Mouse (Mus musculus) embryonic facial prominence, embryonic 12.5 days (tissue): ENCODE measurements around the gene Kcna10. TPM values are rescaled to one million over a fixed set of nuclear protein-coding genes. Genes with fewer than 3 reads are reported as not detected.

Source experiments
- ATAC-seq: fragments of 200-750 bp; cut with Nextera tagmentation; 2 replicates; pipeline ENCODE4 v1.8.0; 2017; ENCODE audit not compliant: insufficient number of reproducible peaks, insufficient read depth, low FRiP score, low TSS enrichment
- H3K27ac ChIP-seq: fragments of 300-500 bp; sonication (generic); 2 replicates; pipeline ENCODE4 v1.5.1; 2016; ENCODE audit warnings: mild to moderate bottlenecking
- H3K27me3 ChIP-seq: fragments of 300-500 bp; sonication (generic); 2 replicates; pipeline ENCODE4 v1.6.1; 2016; ENCODE audit warnings: mild to moderate bottlenecking, moderate library complexity
- H3K36me3 ChIP-seq: fragments of 300-500 bp; sonication (generic); 2 replicates; pipeline ENCODE4 v1.6.1; 2016; ENCODE audit warnings: mild to moderate bottlenecking
- H3K4me1 ChIP-seq: fragments of 300-500 bp; sonication (generic); 2 replicates; pipeline ENCODE4 v1.6.1; 2016
- H3K4me2 ChIP-seq: fragments of 300-500 bp; sonication (generic); replicated peaks from 2 replicates; pipeline ENCODE4 v1.6.1; 2016; ENCODE audit warnings: mild to moderate bottlenecking, moderate library complexity
- H3K4me3 ChIP-seq: fragments of 300-500 bp; sonication (generic); 2 replicates; pipeline ENCODE4 v1.5.1; 2016; ENCODE audit warnings: mild to moderate bottlenecking
- H3K9ac ChIP-seq: fragments of 300-500 bp; sonication (generic); 2 replicates; pipeline ENCODE4 v1.6.1; 2016; ENCODE audit warnings: mild to moderate bottlenecking, moderate library complexity
- H3K9me3 ChIP-seq: fragments of 300-500 bp; sonication (generic); 2 replicates; pipeline ENCODE4 v1.6.1; 2016; ENCODE audit warnings: mild to moderate bottlenecking, moderate library complexity
- WGBS: fragments of 180-500 bp; shearing (Covaris S2); methylation state at CpG from one replicate; pipeline ENCODE4 v1.1.7; 2016; 5-methylcytosine and 5-hydroxymethylcytosine counted together
- polyA plus RNA-seq: library from polyadenylated mRNA; unstranded; fragments of >200 nt; fragmentation: Nextera tagmentation; extraction: Ambion mirVana; gene quantifications from 2 replicates; pipeline ENCODE4 v1.2.1, GENCODE M21; 2016

The Kcna10 gene
- polyA plus RNA-seq, 1 experiment from 2014 or later, result not detected

DNA sequence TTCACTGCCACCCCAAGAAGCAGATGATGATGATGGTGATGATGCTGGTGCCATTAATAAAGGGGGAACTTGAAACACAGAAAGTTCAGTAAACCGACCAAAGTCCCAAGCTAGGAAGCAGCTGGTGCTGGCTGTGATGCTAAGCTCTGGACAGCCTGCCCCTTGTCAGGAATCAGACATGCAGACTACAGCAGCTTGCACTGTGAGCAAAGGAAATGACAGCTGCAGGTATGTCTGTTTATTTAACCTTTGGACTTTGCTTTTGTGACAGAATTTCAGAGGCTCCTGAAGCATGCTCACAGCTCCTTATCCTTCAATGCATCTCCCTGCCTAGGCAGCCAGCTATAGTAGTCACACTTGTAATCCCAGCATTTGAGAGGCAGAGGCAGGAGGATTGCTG lies 47.7 kb downstream of the Kcna10 start, which contains the start of gene A630076J17Rik:
TSS of gene A630076J17Rik (plus strand) at position 88 of the 400 bp plus-strand sequence.
- WGBS, result 61% methylated on average over 1 of the region's 1 CpGs
- H3K27me3 ChIP-seq, result no peaks in the 10 kb centered on the region
- ATAC-seq, result no peak

GRCm38 (mm10) chr3:107231202-107231601 lies 48.3 kb downstream of the Kcna10 start:
- Histone ChIP-seq H3K27ac (no peak overlapping the region), H3K4me1 (peaks cover 10% of the 10 kb centered on the region; the same call in 1 of the 2 replicates), H3K4me3 (no peak overlapping the region), H3K9me3 (no peaks in the 10 kb centered on the region), H3K9ac (no peak overlapping the region), H3K27me3 (no peaks in the 10 kb centered on the region), H3K4me2 (no peak overlapping the region), H3K36me3 (no peaks in the 10 kb centered on the region)
- no peak for ATAC-seq
- WGBS, result 49% methylated on average over 4 of the region's 4 CpGs

More for the DNA sequence above, 47.7 kb downstream of the Kcna10 start, which contains the start of gene A630076J17Rik:
- H3K4me2 ChIP-seq, result no peak within 1 kb of the TSS
- no peaks in the 10 kb centered on the region for H3K36me3 ChIP-seq
- H3K4me3 ChIP-seq, result no peak within 1 kb of the TSS
- H3K9me3 ChIP-seq, result no peaks in the 10 kb centered on the region
- H3K9ac ChIP-seq, result no peak within 1 kb of the TSS
- H3K4me1 ChIP-seq, result peaks cover 10% of the 10 kb centered on the region; the same call in 1 of the 2 replicates
- no peak within 1 kb of the TSS for H3K27ac ChIP-seq

- no peak overlapping the region for H3K9ac ChIP-seq
- WGBS, result 8% methylated on average over 11 of the region's 11 CpGs
- no peak overlapping the region for H3K27ac ChIP-seq
- H3K36me3 ChIP-seq, result no peaks in the 10 kb centered on the region
- ATAC-seq, result no peak
- peak overlapping the region; percentile 14; the same call in 1 of the 2 replicates for H3K4me2 ChIP-seq
- H3K27me3 ChIP-seq, result no peaks in the 10 kb centered on the region
- H3K4me3 ChIP-seq, result no peak overlapping the region
- H3K4me1 ChIP-seq, result peaks cover 10% of the 10 kb centered on the region; the same call in 1 of the 2 replicates
- no peaks in the 10 kb centered on the region for H3K9me3 ChIP-seq
These were observed 50.5 kb downstream of the Kcna10 start for GRCm38 (mm10) chr3:107233351-107233813.

- 30% methylated on average over 2 of the region's 2 CpGs for WGBS
- Histone ChIP-seq H3K27me3 (no peaks in the 10 kb centered on the region), H3K27ac (no peak overlapping the region), H3K4me2 (no peak overlapping the region), H3K9me3 (no peaks in the 10 kb centered on the region), H3K4me3 (no peak overlapping the region), H3K4me1 (peaks cover 10% of the 10 kb centered on the region; the same call in 1 of the 2 replicates), H3K36me3 (no peaks in the 10 kb centered on the region), H3K9ac (no peak overlapping the region; the same call in 1 of the 2 replicates)
- ATAC-seq, result no peak; the same call in 1 of the 2 replicates
These were observed 51.1 kb downstream of the Kcna10 start for GRCm38 (mm10) chr3:107233945-107234344.

- H3K27ac ChIP-seq, result no peak overlapping the region
- H3K9me3 ChIP-seq, result no peaks in the 10 kb centered on the region
- H3K4me2 ChIP-seq, result no peak overlapping the region
- WGBS, result 37% methylated on average over 2 of the region's 2 CpGs
- H3K4me3 ChIP-seq, result no peak overlapping the region
- no peak overlapping the region for H3K9ac ChIP-seq
- H3K36me3 ChIP-seq, result no peaks in the 10 kb centered on the region
- H3K27me3 ChIP-seq, result no peaks in the 10 kb centered on the region
- no peaks in the 10 kb centered on the region for H3K4me1 ChIP-seq
- no peak for ATAC-seq
These were observed 55.2 kb downstream of the Kcna10 start for GRCm38 (mm10) chr3:107238051-107238450.

DNA sequence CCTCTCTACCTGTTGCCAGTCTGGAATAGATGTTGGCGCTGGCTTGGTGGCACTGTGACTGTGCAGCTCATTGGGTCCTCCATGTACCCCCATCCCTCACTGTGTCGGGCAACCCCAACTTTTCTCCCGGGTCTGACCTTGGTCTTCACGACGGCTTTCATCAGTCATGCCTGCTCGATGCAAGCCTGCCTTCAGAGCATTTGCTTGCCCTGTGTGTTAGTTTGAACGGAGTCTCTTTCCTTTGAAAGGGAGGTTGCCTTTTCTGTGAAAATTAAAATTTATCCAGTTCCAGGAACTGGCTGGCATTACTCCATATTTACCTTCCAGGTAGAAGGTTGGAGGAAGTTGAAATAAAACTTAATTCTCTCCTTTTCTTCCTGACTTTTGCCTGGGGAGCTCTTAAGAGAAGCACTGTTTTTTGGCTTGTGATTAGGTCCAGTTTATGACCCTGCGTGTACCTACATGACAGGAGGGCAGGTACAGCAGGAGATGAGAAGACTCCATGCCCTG lies 55.7 kb downstream of the Kcna10 start:
- Histone ChIP-seq H3K4me2 (no peak overlapping the region), H3K9ac (no peak overlapping the region), H3K27me3 (no peaks in the 10 kb centered on the region), H3K4me1 (no peaks in the 10 kb centered on the region), H3K9me3 (no peaks in the 10 kb centered on the region), H3K27ac (no peak overlapping the region), H3K4me3 (no peak overlapping the region), H3K36me3 (no peaks in the 10 kb centered on the region)
- WGBS, result 84% methylated on average over 8 of the region's 8 CpGs
- no peak for ATAC-seq

DNA sequence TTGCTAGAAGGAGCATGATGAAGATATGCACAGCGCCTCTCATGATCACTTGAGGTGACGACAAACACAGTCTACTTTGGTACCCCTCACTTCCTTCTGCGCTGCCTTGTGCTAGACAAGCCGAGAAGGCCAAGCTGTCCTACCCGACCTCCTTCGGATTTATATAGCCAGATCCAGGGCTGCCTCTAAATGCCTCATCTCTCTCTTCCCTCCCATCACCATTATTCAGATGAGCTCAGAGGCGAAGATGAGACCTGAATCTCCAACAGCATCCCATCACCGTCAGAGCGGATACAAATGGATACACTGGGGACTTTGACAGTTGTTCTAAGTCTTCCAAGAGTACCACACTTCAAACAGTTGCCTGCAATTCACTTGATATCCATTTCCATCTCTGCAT lies 56.8 kb downstream of the Kcna10 start, which contains the start of gene Prok1:
TSS of gene Prok1 (minus strand) at position 101 of the 400 bp plus-strand sequence.
- Histone ChIP-seq H3K4me2 (no peak within 1 kb of the TSS), H3K4me3 (no peak within 1 kb of the TSS), H3K4me1 (no peaks in the 10 kb centered on the region), H3K9me3 (no peaks in the 10 kb centered on the region), H3K27me3 (no peaks in the 10 kb centered on the region), H3K36me3 (no peaks in the 10 kb centered on the region), H3K27ac (no peak within 1 kb of the TSS), H3K9ac (no peak within 1 kb of the TSS)
- no peak for ATAC-seq
- WGBS, result 87% methylated on average over 9 of the region's 9 CpGs

DNA sequence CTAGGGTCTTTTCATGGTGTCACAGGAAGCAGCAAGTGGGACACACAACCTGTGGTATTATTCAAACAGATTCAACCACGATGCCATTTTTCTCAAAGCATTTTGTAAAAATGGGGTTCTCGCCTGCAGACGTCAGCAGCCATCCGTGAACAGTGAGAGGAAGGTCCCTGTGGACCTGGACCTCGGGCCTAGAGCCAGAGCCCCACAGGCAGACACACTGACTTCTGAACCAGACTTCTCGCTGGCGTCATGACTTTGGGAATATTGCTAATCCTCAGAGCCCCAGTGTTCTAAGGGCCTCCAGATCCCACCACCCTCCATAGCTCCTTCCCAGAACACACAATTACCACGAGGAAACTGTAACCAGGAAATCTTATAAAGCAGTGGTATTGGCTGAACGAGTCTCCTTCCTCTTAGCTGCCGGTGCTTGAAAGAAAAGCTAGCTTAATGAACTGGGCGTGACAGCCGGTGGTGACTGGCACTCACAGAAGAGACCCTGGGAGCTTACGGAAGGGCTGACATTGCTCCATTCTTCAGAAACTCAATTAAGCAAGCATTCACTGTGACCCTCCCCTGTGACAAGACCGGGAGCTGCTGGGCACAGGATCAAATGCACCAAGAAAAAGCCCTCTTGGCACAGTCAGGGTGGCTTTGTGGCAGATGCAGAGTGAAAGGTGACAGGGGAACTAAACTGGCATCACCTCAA lies 58.7 kb downstream of the Kcna10 start:
- Histone ChIP-seq H3K9ac (no peak overlapping the region), H3K4me2 (no peak overlapping the region), H3K4me3 (no peak overlapping the region), H3K36me3 (no peaks in the 10 kb centered on the region), H3K9me3 (no peaks in the 10 kb centered on the region), H3K27ac (no peak overlapping the region), H3K4me1 (no peaks in the 10 kb centered on the region), H3K27me3 (no peaks in the 10 kb centered on the region)
- 46% methylated on average over 14 of the region's 14 CpGs for WGBS
- ATAC-seq, result no peak

Other genes starting within 250 kb of the Kcna10 start
- 3.6 and 4.1 TPM in 2 replicates for gene Kcna3, start 146.9 kb upstream of the Kcna10 start, polyA plus RNA-seq
- 0.10 and 0.13 TPM in 2 replicates for gene Kcna2, start 81.9 kb upstream of the Kcna10 start, polyA plus RNA-seq
- gene Cym, start 38.7 kb downstream of the Kcna10 start, polyA plus RNA-seq, result 0.17 TPM in 1 of 2 replicates, not detected in the other
- not detected in 2 replicates for gene A630076J17Rik, start 47.6 kb downstream of the Kcna10 start, polyA plus RNA-seq
- gene Prok1, start 56.7 kb downstream of the Kcna10 start, polyA plus RNA-seq, result 0.20 TPM in 1 of 2 replicates, not detected in the other
- 167 and 174 TPM in 2 replicates for gene Lamtor5, start 95.8 kb downstream of the Kcna10 start, polyA plus RNA-seq
- gene Slc16a4, start 108.2 kb downstream of the Kcna10 start, polyA plus RNA-seq, result 5.4 and 6.9 TPM in 2 replicates
- gene Rbm15, start 150.6 kb downstream of the Kcna10 start, polyA plus RNA-seq, result 17.0 and 17.9 TPM in 2 replicates